Comparison of ENCODE assay signal across 12 mouse cellular contexts in the genomic region with DNA sequence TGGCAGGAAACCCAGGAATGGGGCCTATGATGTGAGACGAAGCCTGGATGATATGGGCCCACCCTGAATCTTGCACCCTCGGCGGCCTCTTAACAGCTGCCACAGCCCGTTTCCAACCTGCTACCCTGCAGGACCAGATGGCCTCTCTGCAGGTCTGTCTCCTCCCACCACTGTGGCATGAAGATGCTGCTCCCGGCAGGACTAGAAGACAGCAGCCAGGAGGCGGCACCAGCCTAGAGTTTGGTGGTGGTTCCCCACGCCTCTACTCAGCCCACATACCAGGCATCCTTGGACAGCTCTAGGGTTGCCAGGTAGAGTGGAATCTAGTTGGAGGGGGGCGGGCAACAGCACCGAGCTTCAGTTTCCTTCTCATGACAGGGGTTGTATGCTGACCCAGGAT.
A peak's percentile ranks its signal among the peaks of the same experiment; 100 is the strongest.
DNase-seq lines count a peak whose midpoint lies in the region; ATAC-seq lines count a peak whose summit lies in the region.
"Had no signal": no experiment of that assay in that cellular context is flagged by ENCODE, and none has a peak within 500 bp of the region (broad histone marks: within the 10 kb centered on the region; RNA-seq: fewer than 3 reads in every experiment).

No protein-coding gene starts in this region.

- peaks cover 18% of the 10 kb centered on the region for H3K36me3 ChIP-seq in kidney, embryonic 15.5 days
- H3K36me3 ChIP-seq: heart, embryonic 15.5 days had no signal

- H3K27ac ChIP-seq in kidney, embryonic 15.5 days, result no peak overlapping the region
- H3K27ac ChIP-seq: heart, embryonic 15.5 days; midbrain, embryonic 12.5 days had no signal

- no peak overlapping the region for H3K4me3 ChIP-seq in kidney, embryonic 15.5 days (replicated peaks)
- H3K4me3 ChIP-seq: heart, embryonic 15.5 days; midbrain, embryonic 12.5 days had no signal

- H3K9ac ChIP-seq in kidney, embryonic 15.5 days, result no peak overlapping the region
- H3K9ac ChIP-seq: heart, embryonic 15.5 days; midbrain, embryonic 12.5 days had no signal

- 0 out of 2 replicates have a peak, but pooled peaks cover 4% of the 10 kb centered on the region for H3K27me3 ChIP-seq in kidney, embryonic 15.5 days
- H3K27me3 ChIP-seq: heart, embryonic 15.5 days; midbrain, embryonic 12.5 days had no signal

- H3K9me3 ChIP-seq in kidney, embryonic 15.5 days (replicated peaks), result no peaks in the 10 kb centered on the region
- H3K9me3 ChIP-seq: heart, embryonic 15.5 days; midbrain, embryonic 12.5 days had no signal

- peak; percentile 82 for ATAC-seq in frontal cortex, adult (ENCODE audit: low TSS enrichment)
- peak; percentile 45 for ATAC-seq in cerebellum, adult (ENCODE audit: insufficient number of reproducible peaks, low FRiP score, low TSS enrichment)
- no peak for ATAC-seq in kidney, embryonic 15.5 days (replicated peaks; ENCODE audit: low FRiP score)

- no peak overlapping the region for H3K4me2 ChIP-seq in kidney, embryonic 15.5 days
- H3K4me2 ChIP-seq: heart, embryonic 15.5 days; midbrain, embryonic 12.5 days had no signal

- H3K4me1 ChIP-seq in kidney, embryonic 15.5 days, result no peaks in the 10 kb centered on the region
- H3K4me1 ChIP-seq: heart, embryonic 15.5 days; midbrain, embryonic 12.5 days had no signal

- 60% methylated on average over 9 of the region's 9 CpGs for WGBS in kidney, embryonic 15.5 days

- no peak for DNase-seq in frontal cortex, postnatal 25 days (ENCODE audit: low spot score in 2 of 2)
- DNase-seq in layer of hippocampus, adult 9-11 months, result peak; percentile 22
- no peak for DNase-seq in layer of hippocampus, adult 9-10 months (ENCODE audit: low spot score)
- DNase-seq in cerebellum, postnatal 36 days, result peak; percentile 70 to 74
- DNase-seq in spleen, postnatal 36 days (ENCODE audit: low spot score in 2 of 2), result no peak
- DNase-seq: B cell, adult 2 months; kidney, adult 9 months had no signal

Comparison
In these comparisons a context has a peak if more than half of its experiments do, and no peak if none do; other contexts are left out.
1. DNase-seq: peak in layer of hippocampus, adult 9-11 months (single experiment) and cerebellum, postnatal 36 days (2 of 2); none in frontal cortex, postnatal 25 days (0 of 2), layer of hippocampus, adult 9-10 months (single experiment) and spleen, postnatal 36 days (0 of 2).